Mouse (Mus musculus) kidney, embryonic 15.5 days (tissue): ENCODE measurements around the gene Asgr1. TPM values are rescaled to one million over a fixed set of nuclear protein-coding genes. Genes with fewer than 3 reads are reported as not detected.

ENCODE experiments used
- ATAC-seq: fragments of 200-750 bp; cut with Nextera tagmentation; replicated peaks from 2 replicates; pipeline ENCODE4 v1.8.0; 2017; ENCODE audit warnings: moderate TSS enrichment; ENCODE audit not compliant: low FRiP score
- H3K27ac ChIP-seq: fragments of 300-500 bp; sonication (generic); 2 replicates; pipeline ENCODE4 v1.5.1; 2015; ENCODE audit warnings: mild to moderate bottlenecking, inconsistent platforms
- H3K27me3 ChIP-seq: fragments of 300-500 bp; sonication (generic); 2 replicates; pipeline ENCODE4 v1.6.1; 2015; ENCODE audit warnings: inconsistent platforms
- H3K36me3 ChIP-seq: fragments of 300-500 bp; sonication (generic); 2 replicates; pipeline ENCODE4 v1.6.1; 2015; ENCODE audit warnings: inconsistent platforms
- H3K4me1 ChIP-seq: fragments of 300-500 bp; sonication (generic); 2 replicates; pipeline ENCODE4 v1.6.1; 2015; ENCODE audit warnings: inconsistent platforms
- H3K4me2 ChIP-seq: fragments of 300-500 bp; sonication (generic); 2 replicates; pipeline ENCODE4 v1.6.1; 2015; ENCODE audit warnings: moderate library complexity, mild to moderate bottlenecking, inconsistent platforms
- H3K4me3 ChIP-seq: fragments of 300-500 bp; sonication (generic); replicated peaks from 2 replicates; pipeline ENCODE4 v1.5.1; 2015; ENCODE audit warnings: mild to moderate bottlenecking, inconsistent platforms
- H3K9ac ChIP-seq: fragments of 300-500 bp; sonication (generic); 2 replicates; pipeline ENCODE4 v1.6.1; 2015; ENCODE audit warnings: mild to moderate bottlenecking, inconsistent platforms
- H3K9me3 ChIP-seq: fragments of 300-500 bp; sonication (generic); replicated peaks from 2 replicates; pipeline ENCODE4 v1.6.1; 2016; ENCODE audit warnings: inconsistent platforms
- WGBS: fragments of 180-500 bp; shearing (Covaris S2); methylation state at CpG from one replicate; pipeline ENCODE4 v1.1.7; 2015; ENCODE audit warnings: mixed read lengths; 5-methylcytosine and 5-hydroxymethylcytosine counted together
- polyA plus RNA-seq: library from polyadenylated mRNA; unstranded; fragments of >200 nt; fragmentation: Nextera tagmentation; extraction: Ambion mirVana; gene quantifications from 2 replicates; pipeline ENCODE4 v1.2.1, GENCODE M21; 2015

Gene Asgr1
- polyA plus RNA-seq, 1 experiment from 2014 or later = 2.3 TPM

DNA sequence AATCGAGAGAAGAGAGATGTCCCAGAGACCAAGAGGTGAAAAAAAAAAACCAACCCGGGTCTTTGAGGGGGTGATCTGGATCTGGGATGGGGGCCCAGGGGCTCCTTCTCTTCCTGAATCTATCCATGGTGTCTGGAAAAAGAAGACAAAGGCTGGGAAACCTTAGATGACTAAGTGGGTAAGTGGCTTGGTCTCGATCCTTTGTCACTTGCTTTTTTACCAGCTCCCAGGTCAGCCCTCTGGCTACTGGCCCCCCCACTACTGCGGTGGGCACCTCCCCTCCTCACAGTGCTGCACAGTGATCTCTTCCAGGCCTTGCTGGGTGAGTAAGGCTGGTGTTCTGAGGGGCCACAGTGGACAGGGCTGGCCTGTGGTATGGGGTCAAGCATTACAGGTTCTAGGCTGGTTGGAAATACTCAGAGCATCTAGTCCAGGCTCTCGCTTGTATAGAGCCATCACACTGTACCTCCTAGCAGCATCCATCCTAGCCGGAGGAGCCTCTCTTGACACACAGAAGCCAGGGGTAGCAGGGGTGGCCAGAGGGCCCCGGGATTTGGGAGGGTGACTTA, 36.6 kb upstream of the Asgr1 start:
- Histone ChIP-seq H3K9ac (peak overlapping the region; percentile 24; the same call in 1 of the 2 replicates), H3K4me1 (peaks cover 75% of the 10 kb centered on the region), H3K9me3 (no peaks in the 10 kb centered on the region), H3K4me2 (peak overlapping the region; percentile 91), H3K36me3 (peaks cover 18% of the 10 kb centered on the region), H3K27ac (peak overlapping the region; percentile 92), H3K4me3 (peak overlapping the region; percentile 69), H3K27me3 (no peaks in the 10 kb centered on the region)
- ATAC-seq = no peak
- WGBS = 45% methylated on average over 7 of the region's 7 CpGs

GRCm38 (mm10) chr11:70018131-70018990, 35.5 kb upstream of the Asgr1 start:
- H3K27me3 ChIP-seq = no peaks in the 10 kb centered on the region
- H3K4me2 ChIP-seq = peak overlapping the region; percentile 91
- no peaks in the 10 kb centered on the region for H3K9me3 ChIP-seq
- 2% methylated on average over 24 of the region's 25 CpGs for WGBS
- peaks cover 7% of the 10 kb centered on the region for H3K36me3 ChIP-seq
- peaks cover 80% of the 10 kb centered on the region for H3K4me1 ChIP-seq
- peak overlapping the region; percentile 92 for H3K27ac ChIP-seq
- peak overlapping the region; percentile 69 for H3K4me3 ChIP-seq
- H3K9ac ChIP-seq = peak overlapping the region; percentile 85
- no peak for ATAC-seq

- Histone ChIP-seq H3K27me3 (no peaks in the 10 kb centered on the region), H3K9me3 (no peaks in the 10 kb centered on the region), H3K9ac (peak overlapping the region; percentile 85; the same call in 1 of the 2 replicates), H3K4me3 (peak overlapping the region; percentile 69), H3K36me3 (no peaks in the 10 kb centered on the region), H3K4me2 (peak overlapping the region; percentile 91), H3K27ac (peak overlapping the region; percentile 92), H3K4me1 (peaks cover 82% of the 10 kb centered on the region)
- ATAC-seq = no peak
- 20% methylated on average over 2 of the region's 2 CpGs for WGBS
Observed at GRCm38 (mm10) chr11:70019495-70020021, 34.3 kb upstream of the Asgr1 start.

- no peak for ATAC-seq
- Histone ChIP-seq H3K36me3 (no peaks in the 10 kb centered on the region), H3K4me2 (peak overlapping the region; percentile 91), H3K27ac (peak overlapping the region; percentile 92), H3K9ac (peak overlapping the region; percentile 85; the same call in 1 of the 2 replicates), H3K9me3 (no peaks in the 10 kb centered on the region), H3K4me3 (peak overlapping the region; percentile 69), H3K27me3 (no peaks in the 10 kb centered on the region), H3K4me1 (peaks cover 78% of the 10 kb centered on the region)
- WGBS = 19% methylated on average over 8 of the region's 8 CpGs
Observed at GRCm38 (mm10) chr11:70020022-70020631, 33.8 kb upstream of the Asgr1 start.

- Histone ChIP-seq H3K27ac (peak overlapping the region; percentile 92), H3K36me3 (no peaks in the 10 kb centered on the region), H3K9ac (peak overlapping the region; percentile 33; the same call in 1 of the 2 replicates), H3K27me3 (no peaks in the 10 kb centered on the region), H3K9me3 (no peaks in the 10 kb centered on the region), H3K4me1 (peaks cover 77% of the 10 kb centered on the region), H3K4me3 (peak overlapping the region; percentile 69), H3K4me2 (peak overlapping the region; percentile 91)
- under 1% methylated on average over 8 of the region's 8 CpGs for WGBS
- ATAC-seq = peak; percentile 86
Observed at GRCm38 (mm10) chr11:70020731-70021263, 33.1 kb upstream of the Asgr1 start.

DNA sequence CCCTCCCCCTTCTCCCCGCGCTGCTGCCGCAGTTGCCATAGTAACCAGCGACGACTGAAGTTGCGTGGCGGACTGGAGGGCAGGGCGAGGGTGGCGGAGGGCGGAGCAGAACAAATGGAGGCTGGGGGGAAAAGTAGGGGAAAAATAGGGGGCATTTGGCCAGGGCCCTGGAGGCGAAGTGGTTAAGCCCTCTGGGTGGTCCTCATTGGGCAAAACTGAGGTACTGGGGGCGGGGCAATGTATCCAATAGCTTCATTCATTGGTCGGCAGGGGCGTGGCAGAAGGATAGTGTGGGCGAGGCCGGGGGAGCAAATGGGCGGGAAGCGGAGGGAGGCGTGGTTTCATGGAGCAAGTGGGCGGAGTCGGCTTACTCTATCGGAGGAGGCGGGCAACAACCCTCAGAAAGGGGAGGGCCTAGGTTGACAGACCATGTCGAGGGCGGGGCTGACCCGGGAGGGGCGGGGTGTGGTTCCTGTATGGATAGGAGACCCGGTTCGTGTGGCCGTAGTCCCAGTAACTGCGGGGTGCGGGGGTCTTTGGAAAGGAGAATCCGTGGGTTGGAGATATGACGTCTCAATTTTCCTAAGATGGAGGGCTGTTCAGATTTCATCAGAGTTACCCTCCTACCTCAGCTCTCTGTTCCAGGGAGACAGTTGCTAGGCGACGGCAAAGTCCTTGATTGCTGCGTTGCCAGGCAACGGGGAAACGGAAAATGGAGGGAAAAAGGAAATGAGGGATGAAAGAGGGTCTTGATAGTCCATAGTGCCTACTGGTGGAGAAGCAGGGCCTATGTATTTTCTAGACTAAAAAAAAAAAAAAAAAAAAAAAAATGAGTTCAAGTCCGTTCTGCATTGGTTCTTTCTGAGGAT, 32.4 kb upstream of the Asgr1 start:
- peak overlapping the region; percentile 69 for H3K4me3 ChIP-seq
- H3K27ac ChIP-seq = peak overlapping the region; percentile 92
- peak; percentile 65 for ATAC-seq
- H3K36me3 ChIP-seq = no peaks in the 10 kb centered on the region
- no peaks in the 10 kb centered on the region for H3K9me3 ChIP-seq
- peak overlapping the region; percentile 91 for H3K4me2 ChIP-seq
- peak overlapping the region; percentile 33; the same call in 1 of the 2 replicates for H3K9ac ChIP-seq
- H3K4me1 ChIP-seq = peaks cover 84% of the 10 kb centered on the region
- no peaks in the 10 kb centered on the region for H3K27me3 ChIP-seq
- 2% methylated on average over 40 of the region's 40 CpGs for WGBS

GRCm38 (mm10) chr11:70023481-70024150, 30.3 kb upstream of the Asgr1 start:
- peaks cover 87% of the 10 kb centered on the region for H3K4me1 ChIP-seq
- no peaks in the 10 kb centered on the region for H3K36me3 ChIP-seq
- H3K4me3 ChIP-seq = peak overlapping the region; percentile 37
- peak overlapping the region; percentile 31; the same call in 1 of the 2 replicates for H3K9ac ChIP-seq
- WGBS = 5% methylated on average over 28 of the region's 29 CpGs
- no peaks in the 10 kb centered on the region for H3K27me3 ChIP-seq
- H3K27ac ChIP-seq = no peak overlapping the region
- no peaks in the 10 kb centered on the region for H3K9me3 ChIP-seq
- no peak for ATAC-seq
- peak overlapping the region; percentile 63 for H3K4me2 ChIP-seq

DNA sequence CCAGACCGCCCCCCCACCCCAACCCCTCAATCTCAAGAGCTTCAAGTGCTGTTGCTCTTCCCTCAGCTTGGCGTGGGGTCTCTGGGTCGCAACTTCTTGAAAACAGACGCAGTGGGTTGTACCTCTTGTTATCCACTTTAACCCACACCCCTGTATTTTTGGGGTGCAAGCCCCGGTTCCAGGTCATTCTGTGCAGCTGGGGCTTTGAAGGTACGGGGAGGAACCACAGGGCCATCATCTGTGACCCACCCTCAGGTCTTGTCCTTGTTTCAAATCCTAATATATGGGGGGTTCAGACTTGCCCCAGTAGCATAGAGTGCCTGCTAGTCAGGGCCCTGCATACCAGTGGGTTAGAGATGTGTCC, 29.8 kb upstream of the Asgr1 start:
- peaks cover 87% of the 10 kb centered on the region for H3K4me1 ChIP-seq

DNA sequence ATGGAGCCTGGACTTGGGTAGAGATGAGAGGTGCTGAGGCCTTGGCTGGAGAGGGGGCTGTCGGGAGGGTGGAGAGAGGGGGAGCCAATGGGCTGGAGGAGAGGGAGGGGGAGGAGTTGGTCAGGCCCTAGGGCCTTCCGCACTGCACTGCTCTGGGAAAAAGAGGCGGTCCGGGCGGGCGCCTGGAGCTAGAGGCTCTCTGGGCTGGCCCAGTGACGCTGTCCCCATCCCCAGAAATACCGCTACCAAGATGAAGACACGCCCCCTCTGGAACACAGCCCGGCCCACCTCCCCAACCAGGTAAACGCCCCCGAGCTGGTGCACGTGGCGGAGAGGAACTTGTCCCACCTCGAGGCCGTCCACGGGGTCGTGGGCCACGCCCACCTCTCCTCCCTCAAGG, 27.2 kb upstream of the Asgr1 start:
- Histone ChIP-seq H3K4me1 (peaks cover 75% of the 10 kb centered on the region), H3K4me3 (peak overlapping the region; percentile 39)
- ATAC-seq = peak; percentile 80

More for the DNA sequence above, 29.8 kb upstream of the Asgr1 start:
- no peaks in the 10 kb centered on the region for H3K27me3 ChIP-seq
- H3K27ac ChIP-seq = no peak overlapping the region
- H3K4me2 ChIP-seq = peak overlapping the region; percentile 63
- ATAC-seq = no peak
- 17% methylated on average over 6 of the region's 6 CpGs for whole genome bisulfite sequencing
- H3K9me3 ChIP-seq = no peaks in the 10 kb centered on the region
- no peaks in the 10 kb centered on the region for H3K36me3 ChIP-seq
- peak overlapping the region; percentile 37 for H3K4me3 ChIP-seq
- H3K9ac ChIP-seq = peak overlapping the region; percentile 31; the same call in 1 of the 2 replicates

GRCm38 (mm10) chr11:70027397-70027796, 26.5 kb upstream of the Asgr1 start:
- H3K4me1 ChIP-seq = peaks cover 70% of the 10 kb centered on the region
- H3K27me3 ChIP-seq = no peaks in the 10 kb centered on the region
- H3K9ac ChIP-seq = 0 out of 2 replicates have a peak overlapping the region, but pooled peaks have one; percentile 23
- H3K4me3 ChIP-seq = peak overlapping the region; percentile 39
- H3K36me3 ChIP-seq = peaks cover 22% of the 10 kb centered on the region
- no peaks in the 10 kb centered on the region for H3K9me3 ChIP-seq
- WGBS = 18% methylated on average over 9 of the region's 9 CpGs
- peak overlapping the region; percentile 68 for H3K4me2 ChIP-seq
- peak overlapping the region; percentile 89 for H3K27ac ChIP-seq
- no peak for ATAC-seq

More for the DNA sequence above, 27.2 kb upstream of the Asgr1 start:
- Histone ChIP-seq H3K27me3 (no peaks in the 10 kb centered on the region), H3K36me3 (peaks cover 15% of the 10 kb centered on the region), H3K27ac (peak overlapping the region; percentile 89), H3K9ac (0 out of 2 replicates have a peak overlapping the region, but pooled peaks have one; percentile 23), H3K9me3 (no peaks in the 10 kb centered on the region), H3K4me2 (peak overlapping the region; percentile 68)
- under 1% methylated on average over 16 of the region's 19 CpGs for WGBS
